Mouse (Mus musculus) stomach, embryonic 14.5 days (tissue): ENCODE results near the gene S100a4. TPM values are rescaled to one million over a fixed set of nuclear protein-coding genes. Genes with fewer than 3 reads are reported as not detected.

Experiments
- ATAC-seq: fragments of 200-750 bp; cut with Nextera tagmentation; 2 replicates; pipeline ENCODE4 v1.8.0; 2017; ENCODE audit warnings: low read depth, moderate TSS enrichment; ENCODE audit not compliant: insufficient number of reproducible peaks, insufficient read depth, low FRiP score
- H3K27ac ChIP-seq: fragments of 300-500 bp; sonication (generic); 2 replicates; pipeline ENCODE4 v1.5.1; 2014; ENCODE audit warnings: mild to moderate bottlenecking, low read length, moderate library complexity, mixed read lengths
- H3K27me3 ChIP-seq: fragments of 300-500 bp; sonication (generic); 2 replicates; pipeline ENCODE4 v1.6.1; 2014; ENCODE audit warnings: low read length, control low read depth, mixed read lengths; ENCODE audit not compliant: control insufficient read depth, insufficient read depth
- H3K36me3 ChIP-seq: fragments of 300-500 bp; sonication (generic); 2 replicates; pipeline ENCODE4 v1.6.1; 2014; ENCODE audit warnings: mild to moderate bottlenecking, control low read depth, low read length, moderate library complexity, mixed read lengths; ENCODE audit not compliant: control insufficient read depth, insufficient read depth
- H3K4me1 ChIP-seq: fragments of 300-500 bp; sonication (generic); 2 replicates; pipeline ENCODE4 v1.6.1; 2014; ENCODE audit warnings: low read length, control low read depth, mixed read lengths; ENCODE audit not compliant: control insufficient read depth, insufficient read depth
- H3K4me2 ChIP-seq: fragments of 300-500 bp; sonication (generic); replicated peaks from 2 replicates; pipeline ENCODE4 v1.6.1; 2014; ENCODE audit warnings: low read depth, low read length, control low read depth
- H3K4me3 ChIP-seq: fragments of 300-500 bp; sonication (generic); 2 replicates; pipeline ENCODE4 v1.5.1; 2014; ENCODE audit warnings: low read depth, low read length, control low read depth
- H3K9ac ChIP-seq: fragments of 300-500 bp; sonication (generic); replicated peaks from 2 replicates; pipeline ENCODE4 v1.6.1; 2014; ENCODE audit warnings: low read depth, mild to moderate bottlenecking, control low read depth, low read length, moderate library complexity, mixed read lengths
- H3K9me3 ChIP-seq: fragments of 300-500 bp; sonication (generic); 2 replicates; pipeline ENCODE4 v1.6.1; 2016; ENCODE audit warnings: low read depth, low read length, control low read depth; ENCODE audit not compliant: control insufficient read depth
- WGBS: fragments of 180-500 bp; shearing (Covaris S2); extraction: QIAGEN DNeasy Blood & Tissue Kit; methylation state at CpG from one replicate; pipeline ENCODE4 v1.1.7; 2014; 5-methylcytosine and 5-hydroxymethylcytosine counted together
- polyA plus RNA-seq: library from polyadenylated mRNA; unstranded; fragments of >200 nt; fragmentation: Nextera tagmentation; extraction: Ambion mirVana; gene quantifications from 2 replicates; pipeline ENCODE4 v1.2.1, GENCODE M21; 2014

S100a4 gene
- polyA plus RNA-seq, 1 experiment from 2014 or later = 5.5 TPM

GRCm38 (mm10) chr3:90621552-90621951 is 18.0 kb downstream of the S100a4 start:
- no peaks in the 10 kb centered on the region for H3K36me3 ChIP-seq
- H3K4me2 ChIP-seq = no peak overlapping the region
- H3K4me1 ChIP-seq = peaks cover 18% of the 10 kb centered on the region
- H3K27ac ChIP-seq = no peak overlapping the region
- no peak overlapping the region for H3K4me3 ChIP-seq
- no peak for ATAC-seq
- H3K9me3 ChIP-seq = no peaks in the 10 kb centered on the region; the same call in 1 of the 2 replicates
- no peak overlapping the region for H3K9ac ChIP-seq
- WGBS = 46% methylated on average over 7 of the region's 7 CpGs
- H3K27me3 ChIP-seq = no peaks in the 10 kb centered on the region

GRCm38 (mm10) chr3:90623435-90624071 is 20.0 kb downstream of the S100a4 start:
- WGBS = 9% methylated on average over 2 of the region's 2 CpGs
- H3K4me2 ChIP-seq = no peak overlapping the region
- peak; percentile 55; the same call in 1 of the 2 replicates for ATAC-seq
- no peak overlapping the region for H3K9ac ChIP-seq
- H3K9me3 ChIP-seq = no peaks in the 10 kb centered on the region
- peaks cover 18% of the 10 kb centered on the region for H3K4me1 ChIP-seq
- H3K27me3 ChIP-seq = no peaks in the 10 kb centered on the region
- peak overlapping the region; percentile 66; the same call in 1 of the 2 replicates for H3K27ac ChIP-seq
- H3K4me3 ChIP-seq = no peak overlapping the region
- no peaks in the 10 kb centered on the region for H3K36me3 ChIP-seq

- 77% methylated on average over 5 of the region's 5 CpGs for WGBS
- Histone ChIP-seq H3K4me1 (peaks cover 18% of the 10 kb centered on the region), H3K9ac (0 out of 2 replicates have a peak overlapping the region, but pooled peaks have one; percentile 6)
Observed at GRCm38 (mm10) chr3:90625496-90625895, 21.9 kb downstream of the S100a4 start.

GRCm38 (mm10) chr3:90626266-90627021 is 22.9 kb downstream of the S100a4 start:
- Histone ChIP-seq H3K36me3 (no peaks in the 10 kb centered on the region), H3K4me3 (no peak overlapping the region), H3K4me2 (peak overlapping the region; percentile 2; the same call in 1 of the 2 replicates), H3K9me3 (no peaks in the 10 kb centered on the region), H3K4me1 (peaks cover 18% of the 10 kb centered on the region), H3K27ac (peak overlapping the region; percentile 90), H3K27me3 (no peaks in the 10 kb centered on the region), H3K9ac (no peak overlapping the region)
- 41% methylated on average over 9 of the region's 9 CpGs for WGBS
- peak; percentile 72 for ATAC-seq

More at GRCm38 (mm10) chr3:90625496-90625895, 21.9 kb downstream of the S100a4 start:
- no peaks in the 10 kb centered on the region for H3K36me3 ChIP-seq
- H3K27me3 ChIP-seq = no peaks in the 10 kb centered on the region
- H3K9me3 ChIP-seq = no peaks in the 10 kb centered on the region
- H3K4me2 ChIP-seq = no peak overlapping the region
- peak overlapping the region; percentile 90 for H3K27ac ChIP-seq
- no peak overlapping the region for H3K4me3 ChIP-seq
- ATAC-seq = no peak

GRCm38 (mm10) chr3:90627366-90627765 is 23.8 kb downstream of the S100a4 start:
- Histone ChIP-seq H3K4me3 (no peak overlapping the region), H3K9me3 (no peaks in the 10 kb centered on the region), H3K9ac (no peak overlapping the region), H3K4me2 (0 out of 2 replicates have a peak overlapping the region, but pooled peaks have one; percentile 2), H3K27ac (peak overlapping the region; percentile 77), H3K27me3 (no peaks in the 10 kb centered on the region), H3K36me3 (no peaks in the 10 kb centered on the region), H3K4me1 (peaks cover 15% of the 10 kb centered on the region)
- 88% methylated on average over 5 of the region's 5 CpGs for WGBS
- no peak for ATAC-seq

- H3K36me3 ChIP-seq = no peaks in the 10 kb centered on the region
- no peak overlapping the region for H3K4me2 ChIP-seq
- no peak for ATAC-seq
- no peaks in the 10 kb centered on the region for H3K27me3 ChIP-seq
- H3K9ac ChIP-seq = no peak overlapping the region
- H3K27ac ChIP-seq = no peak overlapping the region; the same call in 1 of the 2 replicates
- 60% methylated on average over 4 of the region's 4 CpGs for WGBS
- H3K4me3 ChIP-seq = no peak overlapping the region
- H3K9me3 ChIP-seq = no peaks in the 10 kb centered on the region
- H3K4me1 ChIP-seq = peaks cover 15% of the 10 kb centered on the region
Observed at GRCm38 (mm10) chr3:90627807-90628206, 24.2 kb downstream of the S100a4 start.

GRCm38 (mm10) chr3:90629298-90629697 is 25.7 kb downstream of the S100a4 start:
- Histone ChIP-seq H3K36me3 (no peaks in the 10 kb centered on the region), H3K4me1 (peaks cover 4% of the 10 kb centered on the region; the same call in 1 of the 2 replicates), H3K9ac (no peak overlapping the region), H3K27ac (no peak overlapping the region), H3K4me2 (no peak overlapping the region), H3K4me3 (no peak overlapping the region), H3K9me3 (no peaks in the 10 kb centered on the region), H3K27me3 (no peaks in the 10 kb centered on the region)
- 71% methylated on average over 2 of the region's 2 CpGs for WGBS
- ATAC-seq = no peak

GRCm38 (mm10) chr3:90631984-90632383 is 28.4 kb downstream of the S100a4 start:
- ATAC-seq = no peak
- WGBS = 78% methylated on average over 2 of the region's 2 CpGs
- Histone ChIP-seq H3K4me2 (no peak overlapping the region), H3K9me3 (no peaks in the 10 kb centered on the region), H3K27ac (no peak overlapping the region), H3K9ac (no peak overlapping the region), H3K36me3 (no peaks in the 10 kb centered on the region), H3K4me3 (no peak overlapping the region), H3K27me3 (no peaks in the 10 kb centered on the region), H3K4me1 (no peaks in the 10 kb centered on the region)
